Mouse (Mus musculus) spleen, adult 18-20 months (tissue): Measurements from ENCODE around the gene Zscan4d.
"Not testable (repeated sequence)": the region's sequence is repeated elsewhere in the genome, so short reads cannot be mapped to it uniquely, and the experiment has no call there.

ENCODE experiments used
- DNase-seq, 2 experiments: peaks; one replicate each; pipeline ENCODE4 v3.0.0; 2022; ENCODE audit warnings: mixed read lengths in 2 of 2

The Zscan4d gene

GRCm38 (mm10) chr7:11166059-11166458, at the start of gene Zscan4d:
Zscan4d (minus strand) TSS chr7:11166159.
- DNase-seq = not testable (repeated sequence)

GRCm38 (mm10) chr7:11158036-11158435, 7.9 kb downstream of the Zscan4d start:
- DNase-seq = not testable (repeated sequence)
